Mouse (Mus musculus) induced T-regulatory cell, adult 2 months (primary cell): ENCODE measurements around the gene Ccr4.

ENCODE experiments used
- DNase-seq: peaks from one replicate; pipeline ENCODE4 v3.0.0-alpha.2; 2012; ENCODE audit warnings: low read depth

Ccr4 gene

GRCm38 (mm10) chr9:114468217-114468616 lies 36.5 kb downstream of the Ccr4 start:
- DNase-seq = peak; percentile 59

- peak; percentile 73 for DNase-seq
These were observed 37.8 kb downstream of the Ccr4 start for GRCm38 (mm10) chr9:114466871-114467270.

GRCm38 (mm10) chr9:114465442-114465841 lies 39.3 kb downstream of the Ccr4 start:
- peak; percentile 46 for DNase-seq

GRCm38 (mm10) chr9:114462569-114462968 lies 42.1 kb downstream of the Ccr4 start:
- DNase-seq = peak; percentile 66

- DNase-seq = peak; percentile 67
These were observed 46.3 kb downstream of the Ccr4 start for GRCm38 (mm10) chr9:114458436-114458835.

GRCm38 (mm10) chr9:114455420-114455819 lies 49.3 kb downstream of the Ccr4 start:
- DNase-seq = peak; percentile 71

GRCm38 (mm10) chr9:114452418-114452817 lies 52.3 kb downstream of the Ccr4 start:
- DNase-seq = peak; percentile 79

- DNase-seq = peak; percentile 87
These were observed 53.1 kb downstream of the Ccr4 start for GRCm38 (mm10) chr9:114451615-114452014.

GRCm38 (mm10) chr9:114449120-114449754 lies 55.5 kb downstream of the Ccr4 start:
- no peak for DNase-seq

- DNase-seq = no peak
These were observed 56.0 kb downstream of the Ccr4 start for GRCm38 (mm10) chr9:114448700-114449099.

- no peak for DNase-seq
These were observed 57.8 kb downstream of the Ccr4 start for GRCm38 (mm10) chr9:114446887-114447286.

- DNase-seq = peak; percentile 91
These were observed 61.4 kb downstream of the Ccr4 start for GRCm38 (mm10) chr9:114443351-114443750.

GRCm38 (mm10) chr9:114442893-114443292 lies 61.8 kb downstream of the Ccr4 start:
- DNase-seq = peak; percentile 73

GRCm38 (mm10) chr9:114442225-114442624 lies 62.5 kb downstream of the Ccr4 start:
- peak; percentile 83 for DNase-seq

GRCm38 (mm10) chr9:114440548-114440947 lies 64.2 kb downstream of the Ccr4 start:
- DNase-seq = peak; percentile 92
